Mouse (Mus musculus) heart, adult 10 weeks (tissue): ENCODE results near the gene Cd44. TPM values are rescaled to one million over a fixed set of nuclear protein-coding genes. Genes with fewer than 3 reads are reported as not detected.

Experiments used
- polyA plus RNA-seq: library from polyadenylated mRNA; stranded (reverse); fragments of 350-450 nt; fragmentation: Illumina TruSeq; extraction: RNeasy Lipid Tissue Mini Kit (QIAGEN cat#74804); gene quantifications from one replicate; pipeline ENCODE4 v1.2.3, GENCODE M21; 2014; ENCODE audit warnings: low read depth, low replicate concordance

Cd44 gene
- 6.3 TPM for polyA plus RNA-seq

GRCm38 (mm10) chr2:102900875-102901827 lies at the start of gene Cd44:
Gene Cd44 (minus strand): TSS chr2:102901665.

Other genes with a start within 250 kb of the Cd44 start
- 1.7 TPM for gene Slc1a2, start 243.0 kb downstream of the Cd44 start, polyA plus RNA-seq
- 108 TPM for gene Pdhx, start 171.8 kb upstream of the Cd44 start, polyA plus RNA-seq
- 119 TPM for gene Apip, start 172.0 kb upstream of the Cd44 start, polyA plus RNA-seq